Mouse (Mus musculus) G1E (cell line): ENCODE results near the gene Pde4c.

ENCODE experiments used
- CTCF ChIP-seq: IDR thresholded peaks from 2 replicates; pipeline ENCODE4 v1.5.1; 2012; ENCODE audit warnings: low read depth, low read length, inconsistent platforms, mixed read lengths
- GATA1 ChIP-seq: IDR thresholded peaks from 2 replicates; pipeline ENCODE4 v1.6.1; 2012; ENCODE audit warnings: borderline replicate concordance, low read length, inconsistent platforms, mixed read lengths
- GATA2 ChIP-seq: IDR thresholded peaks from 2 replicates; pipeline ENCODE4 v1.6.1; 2012; ENCODE audit warnings: low read depth, low read length, inconsistent platforms, borderline replicate concordance
- POLR2AphosphoS5 ChIP-seq: IDR thresholded peaks from 2 replicates; pipeline ENCODE4 v1.6.1; 2012; ENCODE audit warnings: low read depth, low read length, inconsistent platforms; ENCODE audit not compliant: insufficient replicate concordance
- TAL1 ChIP-seq: conservative IDR thresholded peaks from 2 replicates; pipeline ENCODE4 v1.6.1; 2012; ENCODE audit warnings: low read depth, low read length, inconsistent platforms, mixed read lengths

- TF ChIP-seq TAL1 (no peak), POLR2AphosphoS5 (no peak), CTCF (peak; percentile 100), GATA2 (no peak), GATA1 (no peak)
Measured at GRCm38 (mm10) chr8:70769359-70769758, 45.8 kb downstream of the Pde4c start.
